Mouse (Mus musculus) heart, postnatal 0 days (tissue): ENCODE data around the gene Syt11. TPM values are rescaled to one million over a fixed set of nuclear protein-coding genes. Genes with fewer than 3 reads are reported as not detected.
"Not testable (repeated sequence)": the region's sequence is repeated elsewhere in the genome, so short reads cannot be mapped to it uniquely, and the experiment has no call there.

ENCODE experiments used
- ATAC-seq: fragments of 200-750 bp; cut with Nextera tagmentation; 2 replicates; pipeline ENCODE4 v1.8.0; 2017; ENCODE audit warnings: low read depth, moderate number of reproducible peaks, moderate library complexity; ENCODE audit not compliant: insufficient read depth
- DNase-seq: peaks from one replicate; pipeline ENCODE4 v3.0.0-alpha.2; 2016; ENCODE audit warnings: low spot score
- H3K27ac ChIP-seq: fragments of 300-500 bp; sonication (generic); 2 replicates; pipeline ENCODE4 v1.5.1; 2014; ENCODE audit warnings: low read depth, mild to moderate bottlenecking
- H3K27me3 ChIP-seq: fragments of 300-500 bp; sonication (generic); 2 replicates; pipeline ENCODE4 v1.6.1; 2014; ENCODE audit warnings: low read length, mixed read lengths; ENCODE audit not compliant: control insufficient read depth, insufficient read depth
- H3K36me3 ChIP-seq: fragments of 300-500 bp; sonication (generic); replicated peaks from 2 replicates; pipeline ENCODE4 v1.6.1; 2014; ENCODE audit warnings: low read length, mixed read lengths; ENCODE audit not compliant: control insufficient read depth, insufficient read depth
- H3K4me1 ChIP-seq: fragments of 300-500 bp; sonication (generic); 2 replicates; pipeline ENCODE4 v1.6.1; 2014; ENCODE audit warnings: antibody characterized with exemption; ENCODE audit not compliant: control insufficient read depth, insufficient read depth
- H3K4me2 ChIP-seq: fragments of 300-500 bp; sonication (generic); 2 replicates; pipeline ENCODE4 v1.6.1; 2014; ENCODE audit warnings: low read depth, mild to moderate bottlenecking, low read length, moderate library complexity
- H3K4me3 ChIP-seq: fragments of 300-500 bp; sonication (generic); 2 replicates; pipeline ENCODE4 v1.5.1; 2014; ENCODE audit warnings: low read depth, low read length
- H3K9ac ChIP-seq: fragments of 300-500 bp; sonication (generic); replicated peaks from 2 replicates; pipeline ENCODE4 v1.6.1; 2014; ENCODE audit warnings: low read depth, low read length, mixed read lengths
- H3K9me3 ChIP-seq: fragments of 300-500 bp; sonication (generic); replicated peaks from 2 replicates; pipeline ENCODE4 v1.6.1; 2016; ENCODE audit warnings: low read length; ENCODE audit not compliant: control insufficient read depth
- CTCF ChIP-seq: IDR thresholded peaks from 2 replicates; pipeline ENCODE4 v1.5.1; 2016; ENCODE audit warnings: antibody characterized with exemption, control low read depth, low read depth
- EP300 ChIP-seq: IDR thresholded peaks from 2 replicates; pipeline ENCODE4 v1.6.1; 2016; ENCODE audit warnings: antibody characterized with exemption, low read depth
- WGBS: fragments of 180-500 bp; shearing (Covaris S2); extraction: QIAGEN DNeasy Blood & Tissue Kit; methylation state at CpG from one replicate; pipeline ENCODE4 v1.1.7; 2014; 5-methylcytosine and 5-hydroxymethylcytosine counted together
- polyA plus RNA-seq: library from polyadenylated mRNA; unstranded; fragments of >200 nt; fragmentation: Nextera tagmentation; extraction: Ambion mirVana; gene quantifications from 2 replicates; pipeline ENCODE4 v1.2.1, GENCODE M21; 2015
- total RNA-seq: library from RNA; depleted of rRNA; stranded (reverse); fragments of >200 nt; gene quantifications from 2 replicates; pipeline ENCODE4 v1.2.3, GENCODE M21; 2014; ENCODE audit warnings: low replicate concordance

The Syt11 gene
- total and polyA plus RNA-seq, 2 experiments from 2014 or later, result 3.2 to 3.5 TPM

- Histone ChIP-seq H3K9ac (no peak overlapping the region), H3K9me3 (no peaks in the 10 kb centered on the region), H3K27me3 (no peaks in the 10 kb centered on the region), H3K27ac (no peak overlapping the region), H3K4me3 (no peak overlapping the region), H3K36me3 (peaks cover 14% of the 10 kb centered on the region), H3K4me1 (no peaks in the 10 kb centered on the region), H3K4me2 (no peak overlapping the region)
- WGBS, result 88% methylated on average over 5 of the region's 5 CpGs
- TF ChIP-seq EP300, result no peak
- no peak for ATAC-seq
- DNase-seq, result no peak
Observed at GRCm38 (mm10) chr3:88784889-88785288, 9.9 kb upstream of the Syt11 start.

GRCm38 (mm10) chr3:88773163-88773562, 1.8 kb downstream of the Syt11 start:
- H3K9me3 ChIP-seq, H3K4me2 ChIP-seq, H3K4me1 ChIP-seq, H3K9ac ChIP-seq, H3K4me3 ChIP-seq, H3K36me3 ChIP-seq, DNase-seq, H3K27ac ChIP-seq, ATAC-seq, H3K27me3 ChIP-seq: not testable (repeated sequence)
- WGBS, result 88% methylated on average over 6 of the region's 6 CpGs

DNA sequence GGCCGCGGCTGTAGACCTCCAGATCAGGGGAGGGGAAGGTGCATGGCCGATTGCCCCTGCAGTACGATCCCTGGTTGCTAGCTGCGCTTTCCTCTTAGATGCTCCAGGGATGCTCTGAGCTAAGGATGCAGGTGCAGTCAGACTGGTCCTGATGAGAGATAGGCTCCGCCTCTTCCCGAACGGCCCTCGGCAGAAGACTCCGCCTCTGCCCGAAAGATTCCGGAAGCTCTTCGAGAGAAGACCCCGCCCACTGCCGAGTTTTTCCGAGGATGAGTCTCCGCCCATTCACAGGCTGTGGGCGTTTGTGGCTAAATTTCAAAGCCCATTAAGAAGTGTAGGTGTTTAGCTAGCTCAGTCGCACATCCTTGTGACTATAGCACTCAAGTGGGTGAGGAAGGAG, 2.6 kb downstream of the Syt11 start:
- H3K4me2 ChIP-seq, H3K9ac ChIP-seq, H3K4me3 ChIP-seq, H3K27ac ChIP-seq, H3K9me3 ChIP-seq, H3K27me3 ChIP-seq, H3K36me3 ChIP-seq, H3K4me1 ChIP-seq: not testable (repeated sequence)
- 2% methylated on average over 18 of the region's 19 CpGs for WGBS
- ATAC-seq, result peak; percentile 54; the same call in 1 of the 2 replicates
- peak; percentile 62 for DNase-seq

DNA sequence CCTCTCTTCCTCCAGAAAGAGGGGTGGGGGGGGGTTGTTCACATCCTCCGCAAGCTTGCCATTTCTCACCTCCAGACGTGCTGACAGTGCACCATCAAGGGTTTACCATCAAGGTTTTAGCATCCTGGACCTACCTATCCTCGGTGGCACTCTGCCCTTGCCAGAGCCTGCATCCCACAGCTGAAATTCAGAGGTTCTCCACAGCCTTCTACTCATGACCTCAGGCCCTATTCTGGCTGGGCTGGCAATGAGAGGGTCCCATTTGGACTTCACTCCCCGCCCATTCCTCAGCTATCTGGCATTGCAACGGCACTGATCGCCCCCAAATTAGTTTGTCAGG, 3.1 kb downstream of the Syt11 start:
- H3K4me2 ChIP-seq, result peak overlapping the region; percentile 46
- H3K9me3 ChIP-seq, DNase-seq, H3K27me3 ChIP-seq, H3K4me1 ChIP-seq, H3K36me3 ChIP-seq, ATAC-seq, H3K9ac ChIP-seq: not testable (repeated sequence)
- H3K27ac ChIP-seq, result peak overlapping the region; percentile 76
- WGBS, result 13% methylated on average over 3 of the region's 6 CpGs
- H3K4me3 ChIP-seq, result peak overlapping the region; percentile 36

DNA sequence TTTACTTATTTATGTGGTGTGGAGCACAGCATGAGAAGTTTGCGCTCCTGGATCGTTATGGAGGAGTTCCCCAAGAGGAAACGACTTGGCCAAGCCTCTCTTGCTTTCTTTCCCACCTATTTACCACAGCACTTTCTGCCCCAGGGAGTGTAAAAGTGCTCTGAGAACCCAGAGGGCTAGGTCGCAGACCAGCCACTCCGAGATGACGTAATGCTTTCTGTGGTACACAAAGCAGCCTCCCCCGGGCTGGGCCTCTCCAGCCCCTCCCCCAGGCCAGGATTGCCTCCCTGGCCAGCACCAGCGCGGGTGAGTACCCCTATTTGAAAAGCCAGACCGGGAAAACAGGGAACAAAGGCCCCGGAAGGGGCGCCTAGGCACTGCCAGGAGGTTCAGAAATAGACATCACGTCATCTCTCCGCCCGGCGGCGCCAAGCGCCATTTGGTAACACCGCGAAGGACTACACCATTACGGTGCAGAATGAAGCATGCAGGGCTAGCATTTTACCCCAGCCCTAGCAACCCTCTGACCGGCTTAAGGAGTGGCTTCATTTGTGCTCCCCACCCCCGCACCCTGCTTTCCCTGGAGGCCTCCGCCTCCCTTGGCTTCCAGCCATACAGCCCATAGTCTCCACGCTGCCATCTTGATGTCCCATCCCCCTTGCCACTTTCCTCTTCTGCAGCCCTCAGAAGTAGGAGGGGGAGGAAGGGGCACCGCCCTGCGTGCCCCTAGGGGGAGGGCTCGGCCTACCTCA, 3.6 kb downstream of the Syt11 start:
- not testable (repeated sequence) for H3K27me3 ChIP-seq, H3K9ac ChIP-seq, H3K9me3 ChIP-seq, H3K4me1 ChIP-seq, H3K36me3 ChIP-seq
- under 1% methylated on average over 15 of the region's 28 CpGs for WGBS
- DNase-seq, result peak; percentile 17
- H3K4me2 ChIP-seq, result peak overlapping the region; percentile 46
- H3K4me3 ChIP-seq, result peak overlapping the region; percentile 36
- H3K27ac ChIP-seq, result peak overlapping the region; percentile 76
- peak; percentile 74 for ATAC-seq

- H3K27ac ChIP-seq, result no peak overlapping the region
- H3K4me2 ChIP-seq, result no peak overlapping the region
- H3K36me3 ChIP-seq, result no peaks in the 10 kb centered on the region
- no peak overlapping the region for H3K4me3 ChIP-seq
- no peaks in the 10 kb centered on the region for H3K9me3 ChIP-seq
- DNase-seq (peak; percentile 50), ATAC-seq (peak; percentile 48)
- no peak overlapping the region for H3K9ac ChIP-seq
- TF ChIP-seq EP300 (no peak), CTCF (peak; percentile 64)
- H3K27me3 ChIP-seq, result no peaks in the 10 kb centered on the region
- peaks cover 13% of the 10 kb centered on the region for H3K4me1 ChIP-seq
- 28% methylated on average over 6 of the region's 6 CpGs for WGBS
Observed at GRCm38 (mm10) chr3:88762401-88762831, 12.5 kb downstream of the Syt11 start.
